Mouse (Mus musculus): ENCODE measurements around the gene Nt5dc2. TPM values are rescaled to one million over a fixed set of nuclear protein-coding genes. Genes with fewer than 3 reads are reported as not detected.

Nt5dc2 gene
- total RNA-seq, 1 experiment from 2014 or later = 57.9 TPM

GRCm38 (mm10) chr14:31182786-31183290 is 52.0 kb downstream of the Nt5dc2 start:
- no peak for ATAC-seq (replicated peaks in 1 of 2; ENCODE audit: insufficient read depth in 1 of 2, low FRiP score in 2 of 2, low TSS enrichment in 1 of 2, low read depth in 1 of 2, poor library complexity in 2 of 2, severe bottlenecking in 2 of 2)

- ATAC-seq (replicated peaks in 1 of 2; ENCODE audit: insufficient read depth in 1 of 2, low FRiP score in 2 of 2, low TSS enrichment in 1 of 2, low read depth in 1 of 2, poor library complexity in 2 of 2, severe bottlenecking in 2 of 2) = no peak
Observed at GRCm38 (mm10) chr14:31183541-31183940, 52.7 kb downstream of the Nt5dc2 start.

- no peak for ATAC-seq (replicated peaks in 1 of 2; ENCODE audit: insufficient read depth in 1 of 2, low FRiP score in 2 of 2, low TSS enrichment in 1 of 2, low read depth in 1 of 2, poor library complexity in 2 of 2, severe bottlenecking in 2 of 2)
Observed at GRCm38 (mm10) chr14:31184195-31184594, 53.3 kb downstream of the Nt5dc2 start.

- ATAC-seq (replicated peaks in 1 of 2; ENCODE audit: insufficient read depth in 1 of 2, low FRiP score in 2 of 2, low TSS enrichment in 1 of 2, low read depth in 1 of 2, poor library complexity in 2 of 2, severe bottlenecking in 2 of 2) = no peak
Observed at GRCm38 (mm10) chr14:31186656-31187055, 55.8 kb downstream of the Nt5dc2 start.

Other genes with a start within 250 kb of the Nt5dc2 start
- gene Itih4, start 244.6 kb upstream of the Nt5dc2 start, total RNA-seq (2017) = 0.06 TPM in 1 of 2 replicates, not detected in the other
- not detected in 2 replicates for gene Itih3, start 207.3 kb upstream of the Nt5dc2 start, total RNA-seq (2017)
- gene Itih1, start 187.8 kb upstream of the Nt5dc2 start, total RNA-seq (2017) = not detected in 2 replicates
- 11.2 and 20.8 TPM in 2 replicates for gene Nek4, start 179.7 kb upstream of the Nt5dc2 start, total RNA-seq (2017)
- 30.1 and 44.4 TPM in 2 replicates for gene Glt8d1, start 129.7 kb upstream of the Nt5dc2 start, total RNA-seq (2017)
- gene Spcs1, start 129.4 kb upstream of the Nt5dc2 start, total RNA-seq (2017) = 68.9 and 103 TPM in 2 replicates
- 80.7 and 82.2 TPM in 2 replicates for gene Pbrm1, start 111.9 kb upstream of the Nt5dc2 start, total RNA-seq (2017)
- 347 and 449 TPM in 2 replicates for gene Gnl3, start 111.9 kb upstream of the Nt5dc2 start, total RNA-seq (2017)
- 52.8 and 60.0 TPM in 2 replicates for gene Smim4, start 2.1 kb upstream of the Nt5dc2 start, total RNA-seq (2017)
- 0.25 TPM in 1 of 2 replicates, not detected in the other for gene Stab1, start 37.6 kb downstream of the Nt5dc2 start, total RNA-seq (2017)
- not detected in 2 replicates for gene Tnnc1, start 77.3 kb downstream of the Nt5dc2 start, total RNA-seq (2017)
- gene Nisch, start 85.9 kb downstream of the Nt5dc2 start, total RNA-seq (2017) = 101 and 126 TPM in 2 replicates
- gene Sema3g, start 86.8 kb downstream of the Nt5dc2 start, total RNA-seq (2017) = 0.06 and 0.20 TPM in 2 replicates
- gene Phf7, start 120.3 kb downstream of the Nt5dc2 start, total RNA-seq (2017) = 14.6 and 21.7 TPM in 2 replicates
- gene Bap1, start 120.4 kb downstream of the Nt5dc2 start, total RNA-seq (2017) = 58.2 and 72.6 TPM in 2 replicates
- 1.1 and 1.9 TPM in 2 replicates for gene Dnah1, start 192.8 kb downstream of the Nt5dc2 start, total RNA-seq (2017)
- gene Capn7, start 205.6 kb downstream of the Nt5dc2 start, total RNA-seq (2017) = 61.8 and 79.4 TPM in 2 replicates